ENCODE assay signal across 8 mouse cellular contexts in genomic region chr6:134922511-134923195, GRCm38 (mm10). TPM values are rescaled to one million over a fixed set of nuclear protein-coding genes. Genes with fewer than 3 reads are reported as not detected.
A peak's percentile ranks its signal among the peaks of the same experiment; 100 is the strongest.
DNase-seq lines count a peak whose midpoint lies in the region; ATAC-seq and TF ChIP-seq lines count a peak whose summit lies in the region.

No protein-coding gene starts in this region.

- DNase-seq in left cerebral cortex, adult 2 months (ENCODE audit: extremely low spot score in 1 of 2, low spot score in 2 of 2), result no peak
- DNase-seq in left cerebral cortex, adult 9 months (ENCODE audit: low spot score in 2 of 2), result no peak
- DNase-seq in liver, result peak; percentile 30
- no peak for DNase-seq in cerebellum, adult 11-12 months
- DNase-seq in layer of hippocampus, adult 8-10 months (ENCODE audit: low spot score in 2 of 2), result no peak
- DNase-seq in thymus, postnatal 4 days, result no peak

- intact Hi-C loops in left cerebral cortex, adult 2 months (cut with DNase I), result loop anchor here (10.0 kb wide), 1 partner anchor 278 kb away; no protein-coding TSS in a partner anchor

- no peak for TF ChIP-seq POLR2A in embryonic fibroblast, embryonic 13.5 days (IDR thresholded peaks at IDR 0.05; ENCODE audit: low read depth, low read length)

- TF ChIP-seq CTCF in left cerebral cortex, adult 2 months (IDR thresholded peaks at IDR 0.05), result no peak
- no peak for TF ChIP-seq CTCF in embryonic fibroblast, embryonic 13.5 days (IDR thresholded peaks at IDR 0.05; ENCODE audit: borderline replicate concordance, insufficient read depth, low read length)

- WGBS in neural tube, embryonic 15.5 days, result 33% methylated on average over 9 of the region's 9 CpGs

- peak overlapping the region; percentile 96 for H3K4me3 ChIP-seq in left cerebral cortex, adult 2 months
- peak overlapping the region; percentile 96 for H3K4me3 ChIP-seq in embryonic fibroblast, embryonic 13.5 days (ENCODE audit: insufficient read depth, low read length)
- peak overlapping the region; percentile 83 for H3K4me3 ChIP-seq in neural tube, embryonic 15.5 days (replicated peaks)

- H3K36me3 ChIP-seq in neural tube, embryonic 15.5 days, result no peaks in the 10 kb centered on the region

- no peak overlapping the region for H3K27ac ChIP-seq in left cerebral cortex, adult 2 months
- H3K27ac ChIP-seq in embryonic fibroblast, embryonic 13.5 days (ENCODE audit: insufficient read depth, low read length), result peak overlapping the region; percentile 60
- H3K27ac ChIP-seq in neural tube, embryonic 15.5 days (replicated peaks), result no peak overlapping the region

- no peaks in the 10 kb centered on the region for H3K4me1 ChIP-seq in embryonic fibroblast, embryonic 13.5 days (ENCODE audit: control insufficient read depth, insufficient read depth, low read length)
- peaks cover 50% of the 10 kb centered on the region for H3K4me1 ChIP-seq in neural tube, embryonic 15.5 days

- H3K9ac ChIP-seq in neural tube, embryonic 15.5 days (replicated peaks), result no peak overlapping the region; the same call in 1 of the 2 replicates

- ATAC-seq in neural tube, embryonic 15.5 days (ENCODE audit: low FRiP score), result no peak

- H3K9me3 ChIP-seq in neural tube, embryonic 15.5 days (replicated peaks), result no peaks in the 10 kb centered on the region

- peaks cover 6% of the 10 kb centered on the region for H3K27me3 ChIP-seq in neural tube, embryonic 15.5 days (replicated peaks)

- peak overlapping the region; percentile 92 for H3K4me2 ChIP-seq in neural tube, embryonic 15.5 days

RNA-seq across cellular contexts. Expression of gene Cdkn1b, which starts 2.5 kb away (rescaled TPM):
- total RNA-seq in left cerebral cortex, adult 2 months (2021), result 10 to 100 TPM; 36.8 to 42.3 TPM
- polyA plus RNA-seq in embryonic fibroblast, embryonic 13.5 days (2011; ENCODE audit: insufficient read length, low read depth, missing spikeins), result 34.1 and 59.8 TPM in 2 replicates
- polyA plus RNA-seq in neural tube, embryonic 15.5 days (2015; fragmentation: Nextera tagmentation; extraction: Ambion mirVana), result 15.7 and 17.3 TPM in 2 replicates
- 10 to 100 TPM; 35.4 to 46.5 (median 40.5) TPM for total RNA-seq in layer of hippocampus, adult 8-10 months (2022)

RNA-seq across cellular contexts. Expression of gene Gpr19, which starts 24.3 kb away (rescaled TPM):
- total RNA-seq in left cerebral cortex, adult 2 months (2021), result 10 to 100 TPM; 22.2 to 26.9 TPM
- polyA plus RNA-seq in embryonic fibroblast, embryonic 13.5 days (2011; ENCODE audit: insufficient read length, low read depth, missing spikeins), result 3.2 and 6.6 TPM in 2 replicates
- 31.2 and 37.0 TPM in 2 replicates for polyA plus RNA-seq in neural tube, embryonic 15.5 days (2015; fragmentation: Nextera tagmentation; extraction: Ambion mirVana)
- 10 to 100 TPM; 25.3 to 28.9 (median 27.3) TPM for total RNA-seq in layer of hippocampus, adult 8-10 months (2022)

RNA-seq across cellular contexts. Expression of gene Apold1, which starts 58.9 kb away (rescaled TPM):
- 1 to 10 TPM; 3.7 to 6.4 TPM for total RNA-seq in left cerebral cortex, adult 2 months (2021)
- polyA plus RNA-seq in embryonic fibroblast, embryonic 13.5 days (2011; ENCODE audit: insufficient read length, low read depth, missing spikeins), result 0.32 and 0.47 TPM in 2 replicates
- polyA plus RNA-seq in neural tube, embryonic 15.5 days (2015; fragmentation: Nextera tagmentation; extraction: Ambion mirVana), result 4.0 and 4.1 TPM in 2 replicates
- total RNA-seq in layer of hippocampus, adult 8-10 months (2022), result 1 to 10 TPM; 2.5 to 3.2 (median 3.1) TPM
